Mouse (Mus musculus): Measurements from ENCODE around the gene Slc3a2. TPM values are rescaled to one million over a fixed set of nuclear protein-coding genes. Genes with fewer than 3 reads are reported as not detected.

Gene Slc3a2
- total and polyA plus RNA-seq, 3 experiments: 41.0 to 61.1 (median 42.2) TPM

GRCm38 (mm10) chr19:8679031-8679779 lies 44.0 kb downstream of the Slc3a2 start:
- peak overlapping the region; percentile 41 for H3K4me3 ChIP-seq
- peak; percentile 30 to 46 for DNase-seq

GRCm38 (mm10) chr19:8673336-8674063 lies 49.7 kb downstream of the Slc3a2 start:
- no peak overlapping the region for H3K9ac ChIP-seq (ENCODE audit: low read depth, low read length)
- no peaks in the 10 kb centered on the region for H3K36me3 ChIP-seq (ENCODE audit: control insufficient read depth, insufficient read depth, low read length)
- intact Hi-C loops (cut with DNase I): no loop called here
- no peak overlapping the region for H3K4me3 ChIP-seq
- no peaks in the 10 kb centered on the region for H3K79me2 ChIP-seq (replicated peaks; ENCODE audit: control insufficient read depth, insufficient read depth, low read length)
- no peaks in the 10 kb centered on the region for H3K4me1 ChIP-seq (ENCODE audit: control insufficient read depth, insufficient read depth, low read length)
- no peak for DNase-seq
- 29% methylated on average over 9 of the region's 9 CpGs for WGBS
- H3K27me3 ChIP-seq (ENCODE audit: control insufficient read depth, insufficient read depth, low read length): no peaks in the 10 kb centered on the region
- no peak overlapping the region for H3K27ac ChIP-seq
- TF ChIP-seq EP300 (IDR thresholded peaks at IDR 0.05; ENCODE audit: insufficient read depth, low read depth, low read length) (no peak), POLR2A (IDR thresholded peaks at IDR 0.05; ENCODE audit: insufficient read depth, low read depth, low read length) (no peak), CTCF (IDR thresholded peaks at IDR 0.05) (no peak)

More at GRCm38 (mm10) chr19:8679031-8679779, 44.0 kb downstream of the Slc3a2 start:
- 26% methylated on average over 18 of the region's 18 CpGs for WGBS
- peak overlapping the region; percentile 56 for H3K27ac ChIP-seq
- H3K9ac ChIP-seq (ENCODE audit: low read depth, low read length): peak overlapping the region; percentile 57
- no peaks in the 10 kb centered on the region for H3K79me2 ChIP-seq (replicated peaks; ENCODE audit: control insufficient read depth, insufficient read depth, low read length)
- H3K36me3 ChIP-seq (ENCODE audit: control insufficient read depth, insufficient read depth, low read length): no peaks in the 10 kb centered on the region
- no peaks in the 10 kb centered on the region for H3K27me3 ChIP-seq (ENCODE audit: control insufficient read depth, insufficient read depth, low read length)
- peaks cover 3% of the 10 kb centered on the region; the same call in 1 of the 2 replicates for H3K4me1 ChIP-seq (ENCODE audit: control insufficient read depth, insufficient read depth, low read length)
- intact Hi-C loops (cut with DNase I): no loop called here
- TF ChIP-seq EP300 (IDR thresholded peaks at IDR 0.05; ENCODE audit: insufficient read depth, low read depth, low read length): no peak
- no peak for TF ChIP-seq POLR2A (IDR thresholded peaks at IDR 0.05; ENCODE audit: insufficient read depth, low read depth, low read length)
- TF ChIP-seq CTCF (IDR thresholded peaks at IDR 0.05): peak; percentile 41

GRCm38 (mm10) chr19:8672859-8673258 lies 50.3 kb downstream of the Slc3a2 start:
- H3K27ac ChIP-seq: no peak overlapping the region
- no peak for DNase-seq
- 77% methylated on average over 3 of the region's 3 CpGs for WGBS
- H3K4me1 ChIP-seq (ENCODE audit: control insufficient read depth, insufficient read depth, low read length): no peaks in the 10 kb centered on the region
- H3K79me2 ChIP-seq (replicated peaks; ENCODE audit: control insufficient read depth, insufficient read depth, low read length): no peaks in the 10 kb centered on the region
- H3K9ac ChIP-seq (ENCODE audit: low read depth, low read length): no peak overlapping the region
- H3K36me3 ChIP-seq (ENCODE audit: control insufficient read depth, insufficient read depth, low read length): no peaks in the 10 kb centered on the region
- no peak overlapping the region for H3K4me3 ChIP-seq
- H3K27me3 ChIP-seq (ENCODE audit: control insufficient read depth, insufficient read depth, low read length): no peaks in the 10 kb centered on the region
- no peak for TF ChIP-seq EP300 (IDR thresholded peaks at IDR 0.05; ENCODE audit: insufficient read depth, low read depth, low read length)
- no peak for TF ChIP-seq CTCF (IDR thresholded peaks at IDR 0.05)
- no peak for TF ChIP-seq POLR2A (IDR thresholded peaks at IDR 0.05; ENCODE audit: insufficient read depth, low read depth, low read length)
- intact Hi-C loops (cut with DNase I): no loop called here

- no peak for TF ChIP-seq POLR2A (IDR thresholded peaks at IDR 0.05; ENCODE audit: insufficient read depth, low read depth, low read length)
- no peak for TF ChIP-seq EP300 (IDR thresholded peaks at IDR 0.05; ENCODE audit: insufficient read depth, low read depth, low read length)
- intact Hi-C loops (cut with DNase I): no loop called here
- Histone ChIP-seq H3K36me3 (ENCODE audit: control insufficient read depth, insufficient read depth, low read length) (no peaks in the 10 kb centered on the region), H3K9ac (ENCODE audit: low read depth, low read length) (no peak overlapping the region), H3K27ac (no peak overlapping the region), H3K4me3 (no peak overlapping the region), H3K4me1 (ENCODE audit: control insufficient read depth, insufficient read depth, low read length) (no peaks in the 10 kb centered on the region), H3K79me2 (replicated peaks; ENCODE audit: control insufficient read depth, insufficient read depth, low read length) (no peaks in the 10 kb centered on the region), H3K27me3 (ENCODE audit: control insufficient read depth, insufficient read depth, low read length) (no peaks in the 10 kb centered on the region)
- no peak for DNase-seq
- WGBS: 70% methylated on average over 5 of the region's 5 CpGs
Measured at GRCm38 (mm10) chr19:8665746-8666145, 57.4 kb downstream of the Slc3a2 start.

- Histone ChIP-seq H3K27ac (no peak overlapping the region), H3K4me3 (no peak overlapping the region), H3K9ac (ENCODE audit: low read depth, low read length) (no peak overlapping the region), H3K79me2 (replicated peaks; ENCODE audit: control insufficient read depth, insufficient read depth, low read length) (no peaks in the 10 kb centered on the region), H3K27me3 (ENCODE audit: control insufficient read depth, insufficient read depth, low read length) (no peaks in the 10 kb centered on the region), H3K36me3 (ENCODE audit: control insufficient read depth, insufficient read depth, low read length) (no peaks in the 10 kb centered on the region), H3K4me1 (ENCODE audit: control insufficient read depth, insufficient read depth, low read length) (no peaks in the 10 kb centered on the region)
- intact Hi-C loops (cut with DNase I): no loop called here
- 88% methylated on average over 3 of the region's 3 CpGs for WGBS
- TF ChIP-seq POLR2A (IDR thresholded peaks at IDR 0.05; ENCODE audit: insufficient read depth, low read depth, low read length): no peak
- TF ChIP-seq EP300 (IDR thresholded peaks at IDR 0.05; ENCODE audit: insufficient read depth, low read depth, low read length): no peak
- no peak for TF ChIP-seq CTCF (IDR thresholded peaks at IDR 0.05)
- no peak for DNase-seq
Measured at GRCm38 (mm10) chr19:8664859-8665258, 58.3 kb downstream of the Slc3a2 start.
